Mouse (Mus musculus): Measurements from ENCODE around the gene St6gal1. TPM values are rescaled to one million over a fixed set of nuclear protein-coding genes. Genes with fewer than 3 reads are reported as not detected.

St6gal1 gene
- polyA plus RNA-seq, 1 experiment from 2014 or later, result 34.9 TPM

DNA sequence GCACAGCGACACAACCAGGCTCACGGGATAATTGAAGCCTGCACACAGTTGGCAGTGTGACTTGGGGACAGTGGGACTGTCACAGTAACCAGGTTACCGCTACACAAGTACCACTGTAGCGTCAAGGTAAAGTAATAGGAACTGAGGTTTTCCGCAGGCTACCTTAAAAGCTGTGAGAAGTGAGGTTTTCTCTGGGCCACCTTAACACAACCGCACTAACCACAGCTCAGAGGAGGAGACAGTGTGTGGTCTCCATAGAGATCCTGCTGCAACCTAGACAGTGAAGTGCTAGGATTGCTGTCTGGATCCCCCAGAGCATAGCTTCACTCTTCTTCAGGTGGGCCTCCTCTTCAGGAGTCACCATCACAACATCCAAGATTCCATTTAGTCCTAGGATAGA is 27.7 kb upstream of the St6gal1 start:
- 88% methylated on average over 6 of the region's 6 CpGs for WGBS
- Histone ChIP-seq H3K36me3 (replicated peaks; ENCODE audit: control insufficient read depth, insufficient read depth, low read depth, low read length) (no peaks in the 10 kb centered on the region), H3K4me2 (ENCODE audit: low read depth, low read length) (no peak overlapping the region), H3K4me1 (ENCODE audit: control insufficient read depth, insufficient read depth, low read length) (no peaks in the 10 kb centered on the region), H3K27me3 (ENCODE audit: control insufficient read depth, insufficient read depth, low read length) (no peaks in the 10 kb centered on the region), H3K9ac (replicated peaks; ENCODE audit: low read length) (no peak overlapping the region), H3K9me3 (replicated peaks; ENCODE audit: control insufficient read depth, low read length) (no peaks in the 10 kb centered on the region), H3K4me3 (ENCODE audit: low read depth, low read length) (no peak overlapping the region), H3K27ac (replicated peaks; ENCODE audit: low read depth, low read length) (no peak overlapping the region)
- DNase-seq (ENCODE audit: low spot score) (no peak), ATAC-seq (replicated peaks; ENCODE audit: insufficient number of reproducible peaks, low FRiP score, low TSS enrichment, low read depth) (no peak)

DNA sequence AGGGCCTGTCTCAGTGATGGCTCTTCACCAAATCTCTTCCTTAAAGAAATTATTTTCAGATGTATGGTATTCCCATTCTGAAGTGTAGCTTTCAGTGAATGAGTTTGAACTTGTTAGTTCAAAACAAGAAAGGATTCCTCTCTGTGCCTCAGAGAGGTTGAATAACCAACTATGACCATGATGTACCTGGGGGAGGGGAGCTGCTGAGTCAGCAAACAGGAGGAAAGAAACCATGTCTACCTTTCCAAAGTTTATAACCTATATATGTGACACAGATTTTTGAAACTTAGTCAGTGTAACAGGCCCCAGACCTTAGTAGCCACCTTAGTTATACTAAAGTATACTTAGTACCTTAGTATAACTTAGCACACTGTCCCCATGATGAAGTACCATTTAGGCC is 23.0 kb upstream of the St6gal1 start:
- no peak overlapping the region for H3K9ac ChIP-seq (replicated peaks; ENCODE audit: low read length)
- H3K36me3 ChIP-seq (replicated peaks; ENCODE audit: control insufficient read depth, insufficient read depth, low read depth, low read length), result no peaks in the 10 kb centered on the region
- H3K27ac ChIP-seq (replicated peaks; ENCODE audit: low read depth, low read length), result no peak overlapping the region
- H3K4me2 ChIP-seq (ENCODE audit: low read depth, low read length), result no peak overlapping the region
- ATAC-seq (replicated peaks; ENCODE audit: insufficient number of reproducible peaks, low FRiP score, low TSS enrichment, low read depth) (no peak), DNase-seq (ENCODE audit: low spot score) (no peak)
- no peak overlapping the region for H3K4me3 ChIP-seq (ENCODE audit: low read depth, low read length)
- no peaks in the 10 kb centered on the region for H3K9me3 ChIP-seq (replicated peaks; ENCODE audit: control insufficient read depth, low read length)
- H3K4me1 ChIP-seq (ENCODE audit: control insufficient read depth, insufficient read depth, low read length), result no peaks in the 10 kb centered on the region
- no peaks in the 10 kb centered on the region for H3K27me3 ChIP-seq (ENCODE audit: control insufficient read depth, insufficient read depth, low read length)

DNA sequence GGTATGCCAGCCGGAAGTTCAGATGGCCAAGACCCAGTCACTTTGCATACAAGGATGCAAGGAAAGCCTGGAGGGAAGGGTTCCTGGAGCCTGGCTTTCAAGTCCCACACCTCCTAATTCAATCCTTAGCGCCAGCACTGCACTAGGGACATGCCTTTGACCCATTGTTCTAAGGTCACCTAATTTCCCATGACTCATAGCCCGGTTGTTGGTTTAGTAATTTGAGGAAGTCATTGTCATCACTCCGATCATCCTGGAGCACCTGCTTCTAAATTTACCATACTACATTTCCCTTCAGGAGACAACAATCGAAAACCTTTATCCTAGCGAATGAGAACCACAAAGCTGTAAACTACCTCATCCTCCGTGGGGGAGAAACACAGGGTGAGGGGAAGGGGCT is 10.2 kb upstream of the St6gal1 start:
- WGBS, result 78% methylated on average over 7 of the region's 7 CpGs
- ATAC-seq (replicated peaks; ENCODE audit: insufficient number of reproducible peaks, low FRiP score, low TSS enrichment, low read depth) (no peak), DNase-seq (ENCODE audit: low spot score) (no peak)
- Histone ChIP-seq H3K4me1 (ENCODE audit: control insufficient read depth, insufficient read depth, low read length) (no peaks in the 10 kb centered on the region), H3K27ac (replicated peaks; ENCODE audit: low read depth, low read length) (no peak overlapping the region), H3K4me3 (ENCODE audit: low read depth, low read length) (no peak overlapping the region), H3K4me2 (ENCODE audit: low read depth, low read length) (no peak overlapping the region), H3K27me3 (ENCODE audit: control insufficient read depth, insufficient read depth, low read length) (no peaks in the 10 kb centered on the region), H3K9ac (replicated peaks; ENCODE audit: low read length) (no peak overlapping the region), H3K9me3 (replicated peaks; ENCODE audit: control insufficient read depth, low read length) (no peaks in the 10 kb centered on the region), H3K36me3 (replicated peaks; ENCODE audit: control insufficient read depth, insufficient read depth, low read depth, low read length) (no peaks in the 10 kb centered on the region)

DNA sequence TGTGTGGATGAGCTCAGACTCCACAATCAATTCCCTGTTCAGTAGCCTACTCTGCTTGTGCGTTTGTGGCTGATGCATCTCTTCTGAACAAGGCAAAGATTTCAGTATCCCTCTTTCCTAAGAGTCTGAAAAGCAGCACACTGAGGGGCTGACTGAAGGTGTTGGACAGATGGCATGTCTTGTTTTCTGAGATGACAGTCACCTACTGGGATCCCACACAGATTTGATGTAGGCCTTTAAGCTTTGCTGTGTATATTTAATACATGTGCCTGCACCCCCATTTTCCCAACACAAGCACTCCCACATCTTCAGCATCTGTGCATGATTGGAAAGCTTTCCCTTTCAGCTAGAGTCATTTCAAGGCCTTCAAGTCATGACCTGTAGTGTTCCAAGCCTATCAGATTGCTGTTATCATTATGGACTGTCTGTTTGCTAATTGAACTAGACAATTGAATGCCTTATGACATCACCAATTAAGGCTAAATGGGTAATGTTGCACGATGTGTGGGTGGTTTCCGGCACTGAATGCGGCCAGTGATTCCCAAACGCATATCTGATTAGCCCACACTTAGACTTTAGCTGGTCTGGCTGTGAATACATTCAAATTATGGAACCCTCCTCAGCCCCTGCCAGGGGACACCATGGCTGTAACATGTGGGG is 9.2 kb upstream of the St6gal1 start:
- WGBS, result 64% methylated on average over 5 of the region's 5 CpGs
- no peaks in the 10 kb centered on the region for H3K36me3 ChIP-seq (replicated peaks; ENCODE audit: control insufficient read depth, insufficient read depth, low read depth, low read length)
- no peak overlapping the region for H3K4me2 ChIP-seq (ENCODE audit: low read depth, low read length)
- H3K4me1 ChIP-seq (ENCODE audit: control insufficient read depth, insufficient read depth, low read length), result no peaks in the 10 kb centered on the region
- no peak for ATAC-seq (replicated peaks; ENCODE audit: insufficient number of reproducible peaks, low FRiP score, low TSS enrichment, low read depth)
- no peak overlapping the region for H3K27ac ChIP-seq (replicated peaks; ENCODE audit: low read depth, low read length)
- H3K9ac ChIP-seq (replicated peaks; ENCODE audit: low read length), result no peak overlapping the region
- no peak for DNase-seq (ENCODE audit: low spot score)
- no peaks in the 10 kb centered on the region for H3K27me3 ChIP-seq (ENCODE audit: control insufficient read depth, insufficient read depth, low read length)
- H3K9me3 ChIP-seq (replicated peaks; ENCODE audit: control insufficient read depth, low read length), result no peaks in the 10 kb centered on the region
- H3K4me3 ChIP-seq (ENCODE audit: low read depth, low read length), result no peak overlapping the region

DNA sequence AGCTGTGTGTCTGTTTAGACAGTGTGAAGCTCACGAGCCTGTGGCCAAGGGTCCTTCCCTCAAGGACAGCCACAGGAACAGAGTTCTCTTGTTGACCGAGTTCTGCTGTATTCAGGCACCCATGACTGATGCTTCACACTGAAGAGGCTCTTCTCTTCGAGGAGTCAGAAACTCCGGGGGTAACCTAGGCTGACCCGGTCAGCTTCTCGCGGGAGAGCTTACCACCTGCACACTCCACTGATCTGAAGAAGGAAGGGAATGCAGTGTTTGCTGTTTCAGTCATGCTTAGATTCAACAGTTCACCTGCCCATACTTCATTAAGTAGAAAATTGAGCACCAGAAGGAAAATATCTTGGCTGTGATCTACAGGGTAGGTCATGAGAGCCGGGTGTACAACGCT is 8.2 kb upstream of the St6gal1 start:
- Histone ChIP-seq H3K4me2 (ENCODE audit: low read depth, low read length) (no peak overlapping the region), H3K27me3 (ENCODE audit: control insufficient read depth, insufficient read depth, low read length) (no peaks in the 10 kb centered on the region), H3K4me1 (ENCODE audit: control insufficient read depth, insufficient read depth, low read length) (no peaks in the 10 kb centered on the region), H3K9ac (replicated peaks; ENCODE audit: low read length) (no peak overlapping the region), H3K27ac (replicated peaks; ENCODE audit: low read depth, low read length) (no peak overlapping the region), H3K9me3 (replicated peaks; ENCODE audit: control insufficient read depth, low read length) (no peaks in the 10 kb centered on the region), H3K36me3 (replicated peaks; ENCODE audit: control insufficient read depth, insufficient read depth, low read depth, low read length) (no peaks in the 10 kb centered on the region), H3K4me3 (ENCODE audit: low read depth, low read length) (no peak overlapping the region)
- WGBS, result 82% methylated on average over 9 of the region's 9 CpGs
- ATAC-seq (replicated peaks; ENCODE audit: insufficient number of reproducible peaks, low FRiP score, low TSS enrichment, low read depth) (no peak), DNase-seq (ENCODE audit: low spot score) (no peak)

DNA sequence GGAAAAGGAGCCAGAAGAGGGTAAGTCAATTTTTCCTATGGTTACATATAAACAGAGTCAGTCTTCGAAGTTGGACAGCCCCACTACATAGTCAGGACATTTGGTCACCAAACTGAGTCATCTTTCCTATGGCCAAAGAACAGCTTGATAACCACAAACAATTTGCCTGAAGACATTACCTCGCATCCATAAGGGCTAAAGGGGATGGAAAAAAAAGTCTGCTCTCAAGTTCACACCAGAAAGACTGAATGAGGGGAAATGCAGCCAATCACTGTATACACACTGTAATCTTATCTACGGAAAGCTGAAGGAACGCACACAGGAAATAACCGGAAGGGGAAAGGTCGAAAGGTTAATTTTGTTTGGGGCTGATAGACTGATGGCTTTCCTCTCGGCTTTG is 6.2 kb upstream of the St6gal1 start:
- H3K27ac ChIP-seq (replicated peaks; ENCODE audit: low read depth, low read length), result no peak overlapping the region
- H3K27me3 ChIP-seq (ENCODE audit: control insufficient read depth, insufficient read depth, low read length), result no peaks in the 10 kb centered on the region
- DNase-seq (ENCODE audit: low spot score) (peak; percentile 54), ATAC-seq (replicated peaks; ENCODE audit: insufficient number of reproducible peaks, low FRiP score, low TSS enrichment, low read depth) (no peak)
- no peak overlapping the region for H3K4me2 ChIP-seq (ENCODE audit: low read depth, low read length)
- no peaks in the 10 kb centered on the region for H3K36me3 ChIP-seq (replicated peaks; ENCODE audit: control insufficient read depth, insufficient read depth, low read depth, low read length)
- no peak overlapping the region for H3K9ac ChIP-seq (replicated peaks; ENCODE audit: low read length)
- no peak overlapping the region for H3K4me3 ChIP-seq (ENCODE audit: low read depth, low read length)
- 33% methylated on average over 7 of the region's 7 CpGs for WGBS
- no peaks in the 10 kb centered on the region for H3K4me1 ChIP-seq (ENCODE audit: control insufficient read depth, insufficient read depth, low read length)
- no peaks in the 10 kb centered on the region for H3K9me3 ChIP-seq (replicated peaks; ENCODE audit: control insufficient read depth, low read length)

DNA sequence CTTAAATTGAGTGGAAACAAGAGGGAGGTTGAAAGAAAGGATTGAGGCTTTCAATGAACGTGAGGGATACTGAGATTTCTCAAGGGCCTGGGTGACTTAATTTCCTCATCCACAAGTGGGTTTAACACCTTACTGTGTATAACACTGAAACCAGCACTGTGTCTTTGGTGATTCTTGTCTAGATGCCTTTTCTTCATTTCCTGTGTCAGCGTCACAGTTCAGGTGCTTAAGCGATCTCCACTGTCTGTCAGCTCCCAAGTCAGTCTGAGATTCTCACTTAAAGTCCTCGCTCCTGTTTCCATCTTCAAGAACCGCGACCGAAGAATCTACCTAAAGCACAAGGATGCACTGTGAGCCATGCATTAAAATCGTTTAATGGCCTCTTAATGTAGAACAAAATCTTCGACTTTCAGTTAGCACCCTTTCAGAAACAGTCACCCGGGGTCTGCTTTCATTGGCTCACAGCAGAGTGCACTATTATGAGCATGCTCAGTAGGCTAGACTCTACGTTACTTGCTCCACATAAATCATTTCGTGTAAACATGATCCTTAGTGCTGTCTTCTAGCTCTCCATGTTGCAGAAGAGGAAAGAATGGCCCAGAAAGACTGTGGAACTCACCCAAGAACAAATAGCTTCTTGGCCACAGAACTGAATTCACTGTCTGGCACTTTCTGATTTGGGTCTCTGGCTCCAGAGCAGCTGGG is 1.2 kb upstream of the St6gal1 start:
- no peak overlapping the region for H3K4me2 ChIP-seq (ENCODE audit: low read depth, low read length)

DNA sequence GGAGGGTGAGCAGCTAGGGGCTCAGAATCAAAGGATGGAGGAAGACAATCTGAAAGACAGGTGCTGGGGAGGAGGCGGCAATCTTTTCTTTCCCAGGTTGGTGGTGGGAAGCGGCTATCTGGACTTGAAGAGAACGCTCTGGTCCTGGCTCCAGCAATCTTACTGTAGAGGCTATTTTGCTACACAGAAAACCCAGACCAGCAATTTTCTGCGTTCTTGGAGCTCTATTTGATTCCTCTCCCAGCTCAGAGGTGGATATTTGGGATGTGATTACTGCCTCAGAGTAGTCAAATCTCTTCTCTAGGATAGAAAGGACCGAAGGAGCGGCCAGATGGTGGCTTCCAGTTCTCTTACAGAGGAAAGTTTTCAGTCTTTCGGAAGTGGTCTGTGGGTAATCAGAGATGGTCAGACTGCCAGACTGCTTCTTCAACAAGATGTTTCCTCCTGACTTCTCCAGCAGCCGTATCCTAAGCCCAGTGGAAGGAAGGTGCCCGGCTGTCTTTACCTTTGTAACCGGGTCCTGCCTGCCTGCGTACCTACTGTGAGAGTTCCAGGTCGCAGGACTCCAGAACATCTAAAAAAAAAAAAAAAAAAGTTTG is 570 bp upstream of the St6gal1 start:
- 32% methylated on average over 12 of the region's 12 CpGs for WGBS
- Histone ChIP-seq H3K36me3 (replicated peaks; ENCODE audit: control insufficient read depth, insufficient read depth, low read depth, low read length) (no peaks in the 10 kb centered on the region), H3K9ac (replicated peaks; ENCODE audit: low read length) (peak overlapping the region; percentile 96), H3K9me3 (replicated peaks; ENCODE audit: control insufficient read depth, low read length) (no peaks in the 10 kb centered on the region), H3K4me3 (ENCODE audit: low read depth, low read length) (peak overlapping the region; percentile 82; the same call in 1 of the 2 replicates), H3K27ac (replicated peaks; ENCODE audit: low read depth, low read length) (no peak overlapping the region), H3K4me1 (ENCODE audit: control insufficient read depth, insufficient read depth, low read length) (no peaks in the 10 kb centered on the region), H3K4me2 (ENCODE audit: low read depth, low read length) (peak overlapping the region; percentile 60), H3K27me3 (ENCODE audit: control insufficient read depth, insufficient read depth, low read length) (no peaks in the 10 kb centered on the region)
- DNase-seq (ENCODE audit: low spot score) (no peak), ATAC-seq (replicated peaks; ENCODE audit: insufficient number of reproducible peaks, low FRiP score, low TSS enrichment, low read depth) (no peak)

More for the DNA sequence above, 1.2 kb upstream of the St6gal1 start:
- Histone ChIP-seq H3K9ac (replicated peaks; ENCODE audit: low read length) (no peak overlapping the region), H3K27me3 (ENCODE audit: control insufficient read depth, insufficient read depth, low read length) (no peaks in the 10 kb centered on the region), H3K36me3 (replicated peaks; ENCODE audit: control insufficient read depth, insufficient read depth, low read depth, low read length) (no peaks in the 10 kb centered on the region), H3K27ac (replicated peaks; ENCODE audit: low read depth, low read length) (no peak overlapping the region), H3K4me1 (ENCODE audit: control insufficient read depth, insufficient read depth, low read length) (no peaks in the 10 kb centered on the region), H3K9me3 (replicated peaks; ENCODE audit: control insufficient read depth, low read length) (no peaks in the 10 kb centered on the region), H3K4me3 (ENCODE audit: low read depth, low read length) (no peak overlapping the region)
- 77% methylated on average over 12 of the region's 12 CpGs for WGBS
- ATAC-seq (replicated peaks; ENCODE audit: insufficient number of reproducible peaks, low FRiP score, low TSS enrichment, low read depth) (no peak), DNase-seq (ENCODE audit: low spot score) (no peak)

Data from embryonic facial prominence, embryonic 11.5 days (tissue).